Mouse (Mus musculus) lung, embryonic 15.5 days (tissue): ENCODE results near the gene Tprg. TPM values are rescaled to one million over a fixed set of nuclear protein-coding genes. Genes with fewer than 3 reads are reported as not detected.

Experiments used
- ATAC-seq: fragments of 200-750 bp; cut with Nextera tagmentation; 2 replicates; pipeline ENCODE4 v1.8.0; 2017; ENCODE audit warnings: moderate number of reproducible peaks, borderline replicate concordance; ENCODE audit not compliant: low FRiP score, low TSS enrichment; ENCODE audit errors: extremely low read depth
- H3K27ac ChIP-seq: fragments of 300-500 bp; sonication (generic); 2 replicates; pipeline ENCODE4 v1.5.1; 2015; ENCODE audit warnings: moderate library complexity, mild to moderate bottlenecking, inconsistent platforms
- H3K27me3 ChIP-seq: fragments of 300-500 bp; sonication (generic); 2 replicates; pipeline ENCODE4 v1.6.1; 2015; ENCODE audit warnings: inconsistent platforms
- H3K36me3 ChIP-seq: fragments of 300-500 bp; sonication (generic); 2 replicates; pipeline ENCODE4 v1.6.1; 2015; ENCODE audit warnings: inconsistent platforms
- H3K4me1 ChIP-seq: fragments of 300-500 bp; sonication (generic); 2 replicates; pipeline ENCODE4 v1.6.1; 2015; ENCODE audit warnings: inconsistent platforms
- H3K4me2 ChIP-seq: fragments of 300-500 bp; sonication (generic); 2 replicates; pipeline ENCODE4 v1.6.1; 2015; ENCODE audit warnings: inconsistent platforms, mild to moderate bottlenecking, moderate library complexity
- H3K4me3 ChIP-seq: fragments of 300-500 bp; sonication (generic); 2 replicates; pipeline ENCODE4 v1.5.1; 2015; ENCODE audit warnings: mild to moderate bottlenecking, inconsistent platforms
- H3K9ac ChIP-seq: fragments of 300-500 bp; sonication (generic); 2 replicates; pipeline ENCODE4 v1.6.1; 2015; ENCODE audit warnings: inconsistent platforms
- H3K9me3 ChIP-seq: fragments of 300-500 bp; sonication (generic); 2 replicates; pipeline ENCODE4 v1.6.1; 2016; ENCODE audit warnings: inconsistent platforms
- WGBS: fragments of 180-500 bp; shearing (Covaris S2); methylation state at CpG from one replicate; pipeline ENCODE4 v1.1.7; 2015; 5-methylcytosine and 5-hydroxymethylcytosine counted together
- polyA plus RNA-seq: library from polyadenylated mRNA; unstranded; fragments of >200 nt; fragmentation: Nextera tagmentation; extraction: Ambion mirVana; gene quantifications from 2 replicates; pipeline ENCODE4 v1.2.1, GENCODE M21; 2015

Tprg gene
- polyA plus RNA-seq: 0.31 and 0.44 TPM in 2 replicates

DNA sequence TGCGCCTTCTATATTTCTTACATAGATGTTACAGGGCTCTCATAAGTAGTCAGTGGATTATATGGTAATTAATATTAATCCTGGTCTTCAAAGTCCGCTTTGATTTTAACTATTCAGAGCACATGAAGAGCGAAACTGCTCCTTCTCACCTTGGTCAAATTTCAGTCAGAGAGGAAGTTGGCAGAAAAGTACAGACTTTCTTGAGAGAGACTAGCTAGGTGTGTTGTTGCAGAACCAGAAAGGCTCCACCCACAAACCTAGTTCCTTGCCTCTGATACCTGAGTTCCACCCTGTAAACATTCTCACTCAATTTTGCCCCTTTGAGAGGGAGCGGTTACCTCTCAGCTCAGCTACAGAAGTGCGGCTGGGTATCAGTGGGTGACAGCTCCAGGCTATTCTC is at the start of gene Tprg:
Tprg (plus strand) TSS at position 301 of the 400 bp plus-strand sequence.
- no peak within 1 kb of the TSS for H3K4me2 ChIP-seq
- WGBS: 84% methylated on average over 5 of the region's 5 CpGs

DNA sequence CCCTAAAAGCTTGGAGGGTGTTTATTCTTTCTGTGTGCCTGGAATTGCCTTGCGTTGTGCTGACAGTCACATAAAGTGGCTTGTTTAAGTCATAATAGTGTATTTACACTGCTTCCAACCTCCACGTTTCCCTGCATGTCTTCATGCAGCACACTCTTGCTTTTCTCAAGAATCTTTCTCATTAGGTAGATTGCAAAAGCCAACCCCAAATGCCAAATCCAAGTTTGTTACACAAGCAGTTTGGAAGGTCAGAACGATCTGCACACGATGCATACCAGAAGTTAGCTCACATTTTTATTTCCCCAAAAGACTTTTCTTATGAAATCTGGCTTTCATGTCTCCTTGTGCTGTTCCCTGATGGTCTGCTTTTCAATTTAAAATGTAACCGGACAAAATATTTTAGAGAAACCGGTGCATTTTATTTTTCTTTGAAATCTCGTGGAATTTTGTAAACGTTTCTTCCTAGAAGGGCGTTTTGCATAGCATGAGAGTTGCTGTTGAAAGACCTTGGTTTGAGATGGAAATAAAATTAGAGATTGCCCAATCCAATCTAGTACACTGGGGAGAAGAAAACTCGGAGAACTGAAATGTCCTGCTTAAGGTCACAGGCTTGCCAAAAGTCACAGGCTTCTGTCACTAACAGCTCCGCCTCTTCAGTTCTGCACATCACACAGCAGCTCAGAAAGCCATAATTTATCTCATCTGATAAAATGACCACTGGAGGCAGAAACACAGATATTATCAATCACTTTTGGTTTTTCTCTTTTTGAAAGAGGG is 48.2 kb upstream of the Tprg start:
- no peak for ATAC-seq
- no peak overlapping the region for H3K4me2 ChIP-seq
- H3K9ac ChIP-seq: no peak overlapping the region
- H3K36me3 ChIP-seq: no peaks in the 10 kb centered on the region
- H3K4me1 ChIP-seq: no peaks in the 10 kb centered on the region
- H3K27ac ChIP-seq: peak overlapping the region; percentile 15; the same call in 1 of the 2 replicates
- no peak overlapping the region for H3K4me3 ChIP-seq
- whole genome bisulfite sequencing: 36% methylated on average over 11 of the region's 11 CpGs
- H3K9me3 ChIP-seq: no peaks in the 10 kb centered on the region
- H3K27me3 ChIP-seq: no peaks in the 10 kb centered on the region

More for the DNA sequence above, at the start of gene Tprg:
- no peaks in the 10 kb centered on the region for H3K36me3 ChIP-seq
- H3K27ac ChIP-seq: no peak within 1 kb of the TSS
- H3K4me3 ChIP-seq: no peak within 1 kb of the TSS
- H3K9ac ChIP-seq: no peak within 1 kb of the TSS
- H3K9me3 ChIP-seq: no peaks in the 10 kb centered on the region
- H3K4me1 ChIP-seq: no peaks in the 10 kb centered on the region
- ATAC-seq: no peak
- no peaks in the 10 kb centered on the region for H3K27me3 ChIP-seq

DNA sequence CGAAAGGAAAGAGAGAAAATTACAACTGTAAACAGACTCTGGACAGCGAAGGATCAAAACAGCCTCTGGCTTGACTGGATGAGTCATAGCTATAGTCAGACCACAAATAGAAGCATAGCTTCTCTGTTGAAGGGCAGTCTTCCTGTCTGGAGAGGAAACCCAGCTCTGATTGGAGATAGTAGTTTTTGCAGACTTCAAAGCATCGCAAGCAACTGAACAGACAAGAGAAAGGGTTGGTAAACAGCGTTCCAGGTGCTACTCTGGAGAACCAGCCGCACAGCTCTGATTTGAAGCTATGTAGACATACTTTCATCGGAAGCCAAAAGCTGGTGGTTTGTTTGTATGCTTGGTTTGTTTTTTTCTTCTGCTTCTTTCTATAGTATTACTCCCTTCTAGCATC is 37.7 kb upstream of the Tprg start:
- Histone ChIP-seq H3K27me3 (no peaks in the 10 kb centered on the region), H3K9ac (no peak overlapping the region), H3K4me1 (no peaks in the 10 kb centered on the region), H3K4me3 (no peak overlapping the region), H3K36me3 (no peaks in the 10 kb centered on the region), H3K27ac (no peak overlapping the region), H3K9me3 (no peaks in the 10 kb centered on the region), H3K4me2 (no peak overlapping the region)
- no peak for ATAC-seq
- 65% methylated on average over 6 of the region's 6 CpGs for WGBS

DNA sequence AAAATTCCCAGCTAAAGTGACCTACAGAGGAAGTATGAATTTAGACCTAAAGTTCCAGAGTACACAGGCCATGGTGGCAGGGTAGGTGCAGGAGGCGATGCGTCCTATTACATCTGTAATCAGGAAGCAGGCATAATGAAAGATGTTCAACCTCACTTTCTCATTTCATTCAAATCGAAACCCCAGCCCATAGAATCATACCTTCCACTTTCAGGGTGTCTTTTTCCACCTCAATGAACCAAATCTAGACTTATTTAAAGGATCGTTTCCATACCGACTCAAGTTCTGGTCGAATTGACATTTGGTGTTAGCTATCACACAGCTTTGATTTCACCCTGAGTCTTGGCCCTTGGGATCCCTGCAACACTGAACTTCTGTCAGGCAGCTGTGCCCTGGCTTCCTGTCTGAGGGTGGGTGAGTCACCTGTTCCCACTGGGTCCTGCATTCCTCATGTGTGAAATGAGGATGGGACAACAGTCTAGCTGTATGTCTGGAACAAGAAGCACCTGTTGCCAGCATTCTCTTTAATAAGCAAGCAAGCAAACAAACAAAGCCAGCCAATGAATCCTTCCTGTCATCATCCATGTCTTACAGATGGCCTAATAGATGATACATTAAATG is 36.4 kb upstream of the Tprg start:
- no peaks in the 10 kb centered on the region for H3K9me3 ChIP-seq
- no peak overlapping the region for H3K4me3 ChIP-seq
- 83% methylated on average over 6 of the region's 6 CpGs for WGBS
- H3K4me1 ChIP-seq: peaks cover 3% of the 10 kb centered on the region; the same call in 1 of the 2 replicates
- H3K4me2 ChIP-seq: no peak overlapping the region
- H3K27me3 ChIP-seq: no peaks in the 10 kb centered on the region
- H3K27ac ChIP-seq: no peak overlapping the region
- no peaks in the 10 kb centered on the region for H3K36me3 ChIP-seq
- H3K9ac ChIP-seq: no peak overlapping the region
- no peak for ATAC-seq

DNA sequence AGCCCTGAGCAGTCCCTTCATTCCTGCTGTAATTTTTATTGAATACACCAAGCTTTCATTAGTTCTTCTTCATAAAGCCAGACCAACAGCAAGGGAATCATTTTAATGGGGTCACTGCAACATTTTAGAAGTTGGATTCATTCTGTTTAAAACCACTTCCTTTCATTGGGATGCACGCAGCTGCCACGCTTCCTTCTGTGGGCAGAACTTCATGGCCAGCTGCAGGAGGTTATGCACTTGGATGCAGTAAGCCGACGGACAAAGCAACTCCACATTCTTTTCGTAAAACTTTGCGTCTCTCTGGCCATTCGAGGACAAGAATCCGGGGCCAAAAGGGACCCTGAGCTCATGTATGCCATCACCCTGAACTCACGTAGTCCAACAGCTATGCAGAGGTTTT is 35.5 kb upstream of the Tprg start:
- WGBS: 76% methylated on average over 9 of the region's 9 CpGs
- Histone ChIP-seq H3K36me3 (no peaks in the 10 kb centered on the region), H3K4me3 (no peak overlapping the region), H3K4me1 (peaks cover 3% of the 10 kb centered on the region; the same call in 1 of the 2 replicates), H3K27me3 (no peaks in the 10 kb centered on the region), H3K9ac (no peak overlapping the region), H3K9me3 (no peaks in the 10 kb centered on the region), H3K27ac (no peak overlapping the region), H3K4me2 (no peak overlapping the region)
- ATAC-seq: no peak

DNA sequence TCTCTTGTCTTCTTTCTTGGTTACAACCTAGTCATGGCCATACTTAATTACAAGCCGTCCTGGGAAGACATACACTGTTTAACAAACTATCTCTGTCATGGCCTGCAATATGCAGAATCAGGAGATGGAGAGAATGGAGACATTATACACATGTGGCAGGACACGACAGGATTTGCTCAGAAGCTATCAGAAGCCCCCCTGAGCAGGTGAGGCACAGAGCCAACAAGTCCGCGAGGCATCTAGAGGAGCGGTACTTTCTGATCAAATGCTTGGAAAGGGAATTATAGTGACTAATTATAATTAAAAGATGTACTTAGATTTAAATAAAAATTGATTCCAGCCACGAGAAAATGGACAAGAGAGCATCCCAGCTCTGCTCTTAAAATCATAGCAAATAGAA is 32.0 kb upstream of the Tprg start:
- ATAC-seq: no peak
- WGBS: 66% methylated on average over 6 of the region's 6 CpGs
- Histone ChIP-seq H3K27me3 (no peaks in the 10 kb centered on the region), H3K9ac (no peak overlapping the region), H3K4me2 (no peak overlapping the region; the same call in 1 of the 2 replicates), H3K4me3 (no peak overlapping the region), H3K27ac (peak overlapping the region; percentile 61), H3K4me1 (peaks cover 3% of the 10 kb centered on the region; the same call in 1 of the 2 replicates), H3K9me3 (no peaks in the 10 kb centered on the region), H3K36me3 (no peaks in the 10 kb centered on the region)

DNA sequence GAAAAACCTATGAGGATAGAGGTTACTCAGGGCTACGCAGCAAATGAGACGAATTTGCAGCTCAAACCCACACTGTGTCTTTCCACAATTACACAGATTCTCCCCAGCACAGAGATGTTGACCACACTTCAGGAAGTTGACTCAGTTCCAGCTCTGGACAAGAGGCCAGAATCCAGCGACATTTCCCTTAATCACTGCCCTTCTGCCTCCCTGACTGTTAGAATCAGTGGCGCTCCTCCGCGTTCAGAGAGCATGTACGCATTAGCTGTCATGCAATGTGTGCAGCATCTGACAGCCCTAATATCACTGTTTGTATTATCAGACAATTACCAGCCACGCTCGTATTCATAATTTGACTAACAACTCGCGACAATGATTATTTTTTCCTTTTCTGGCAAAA is 31.4 kb upstream of the Tprg start:
- Histone ChIP-seq H3K4me3 (no peak overlapping the region), H3K27ac (peak overlapping the region; percentile 61), H3K9ac (no peak overlapping the region), H3K4me1 (peaks cover 3% of the 10 kb centered on the region; the same call in 1 of the 2 replicates), H3K36me3 (no peaks in the 10 kb centered on the region), H3K9me3 (no peaks in the 10 kb centered on the region), H3K27me3 (no peaks in the 10 kb centered on the region), H3K4me2 (peak overlapping the region; percentile 8; the same call in 1 of the 2 replicates)
- 46% methylated on average over 11 of the region's 11 CpGs for WGBS
- peak; percentile 90 for ATAC-seq

DNA sequence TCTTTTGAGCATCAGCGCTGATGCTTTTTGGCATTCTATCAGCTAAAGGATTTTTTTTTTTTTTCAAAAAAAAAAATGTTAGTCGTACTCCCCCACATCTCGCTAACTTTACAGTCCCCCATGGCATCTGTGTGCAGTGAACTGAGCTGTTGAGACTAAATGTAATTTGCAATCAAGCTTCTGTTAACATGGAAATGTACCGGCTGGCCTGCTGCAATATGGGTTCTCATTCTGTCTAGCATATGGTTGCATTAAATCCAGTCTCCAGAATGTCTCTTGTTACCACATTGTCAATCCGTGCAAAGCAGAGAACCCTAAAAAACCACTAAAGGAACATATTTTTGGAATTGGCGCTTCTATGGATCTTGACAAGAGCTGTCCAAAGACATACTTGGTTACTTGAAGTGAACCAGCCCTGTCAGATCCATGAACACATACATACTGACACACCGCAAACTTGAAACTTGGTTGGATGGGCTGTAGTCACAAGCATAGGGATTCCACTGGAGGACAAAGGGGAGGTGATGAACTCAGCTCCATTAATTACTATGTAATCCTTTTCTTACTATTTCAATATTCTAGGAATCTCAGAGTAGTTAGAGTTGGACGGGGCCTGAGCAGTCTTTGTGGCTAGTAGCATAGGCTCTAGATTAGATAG is 30.9 kb upstream of the Tprg start:
- 56% methylated on average over 8 of the region's 8 CpGs for WGBS
- H3K27me3 ChIP-seq: no peaks in the 10 kb centered on the region
- H3K4me2 ChIP-seq: peak overlapping the region; percentile 8; the same call in 1 of the 2 replicates
- H3K4me3 ChIP-seq: no peak overlapping the region
- peaks cover 3% of the 10 kb centered on the region; the same call in 1 of the 2 replicates for H3K4me1 ChIP-seq
- no peak overlapping the region for H3K9ac ChIP-seq
- ATAC-seq: peak; percentile 65; the same call in 1 of the 2 replicates
- H3K9me3 ChIP-seq: no peaks in the 10 kb centered on the region
- peak overlapping the region; percentile 61 for H3K27ac ChIP-seq
- H3K36me3 ChIP-seq: no peaks in the 10 kb centered on the region

DNA sequence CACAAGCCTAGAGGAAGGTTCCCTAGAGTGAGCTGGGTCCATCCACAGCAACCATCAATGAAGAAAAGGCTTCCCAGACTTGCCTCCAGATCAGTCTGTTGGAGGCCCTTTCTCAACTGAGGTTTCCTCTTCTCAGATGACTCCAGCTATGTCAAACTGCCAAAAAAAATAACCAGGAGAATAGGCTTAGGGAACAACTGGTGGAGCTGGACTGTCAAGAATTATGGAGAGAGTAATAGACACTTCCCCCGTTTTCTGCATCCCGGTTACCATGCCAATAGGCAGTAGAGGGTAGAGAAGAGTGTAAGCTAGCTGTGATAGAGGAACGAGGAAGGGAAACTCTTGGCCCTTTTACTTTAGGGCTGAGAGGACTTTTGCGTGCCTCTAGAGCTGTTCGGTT is 24.3 kb upstream of the Tprg start:
- Histone ChIP-seq H3K4me2 (no peak overlapping the region), H3K4me1 (no peaks in the 10 kb centered on the region), H3K27me3 (0 out of 2 replicates have a peak, but pooled peaks cover 3% of the 10 kb centered on the region), H3K9ac (no peak overlapping the region), H3K4me3 (no peak overlapping the region), H3K27ac (no peak overlapping the region), H3K9me3 (no peaks in the 10 kb centered on the region), H3K36me3 (no peaks in the 10 kb centered on the region)
- ATAC-seq: no peak
- WGBS: 84% methylated on average over 5 of the region's 5 CpGs

DNA sequence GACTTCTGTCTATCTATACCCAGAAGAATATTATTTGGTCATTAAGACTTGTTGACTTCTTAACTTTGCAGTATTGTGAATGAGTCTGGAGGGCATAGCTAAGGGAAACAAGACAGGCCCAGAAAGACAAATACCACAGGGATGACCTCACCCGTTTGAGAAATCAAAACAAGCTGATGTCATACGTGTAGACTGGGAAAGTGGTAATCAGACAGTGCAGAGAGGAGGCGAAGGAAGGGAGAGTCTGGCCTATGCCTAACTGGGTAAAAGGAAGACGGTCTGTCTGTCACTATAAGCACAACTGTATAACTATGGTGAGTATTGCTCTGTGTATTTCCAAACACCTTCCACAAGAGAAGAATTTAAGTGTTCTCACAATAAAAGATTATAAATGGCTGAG is 23.7 kb upstream of the Tprg start:
- WGBS: 54% methylated on average over 4 of the region's 4 CpGs

DNA sequence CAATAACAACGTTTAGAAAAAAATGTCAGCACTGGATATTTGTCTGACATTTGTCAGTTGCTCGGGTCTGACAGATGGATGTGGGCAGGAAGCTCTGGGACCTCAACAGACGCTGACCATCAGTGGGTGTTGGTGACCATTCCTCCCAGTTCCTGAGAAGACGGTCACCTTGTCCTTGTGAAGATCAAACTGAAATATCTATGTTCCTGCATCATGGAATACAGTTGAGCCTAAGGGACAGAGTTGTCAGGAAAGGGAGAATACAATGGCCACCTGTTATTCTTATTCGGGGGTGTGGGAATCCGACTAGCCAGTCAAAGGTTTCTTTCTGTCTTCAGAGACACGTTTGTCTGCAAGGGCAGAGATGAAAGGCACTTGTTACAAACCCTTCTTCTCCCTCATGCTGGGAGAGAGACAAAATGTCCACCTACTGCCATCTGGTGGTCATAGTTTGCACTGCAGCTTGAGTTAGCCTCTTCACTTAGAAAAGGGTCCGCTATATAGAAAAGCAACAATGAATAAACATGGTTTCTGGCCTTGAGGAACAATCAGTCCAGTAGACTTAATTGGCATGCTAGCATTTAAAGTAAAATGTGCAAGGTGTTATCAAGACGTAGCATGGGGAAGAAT is 23.0 kb upstream of the Tprg start:
- Histone ChIP-seq H3K4me3 (no peak overlapping the region), H3K4me2 (no peak overlapping the region)
- no peak for ATAC-seq

More for the DNA sequence above, 23.7 kb upstream of the Tprg start:
- no peaks in the 10 kb centered on the region for H3K36me3 ChIP-seq
- no peak overlapping the region for H3K9ac ChIP-seq
- H3K4me2 ChIP-seq: no peak overlapping the region
- 0 out of 2 replicates have a peak, but pooled peaks cover 3% of the 10 kb centered on the region for H3K27me3 ChIP-seq
- H3K4me3 ChIP-seq: no peak overlapping the region
- 0 out of 2 replicates have a peak, but pooled peaks have one; percentile 46 for ATAC-seq
- H3K9me3 ChIP-seq: no peaks in the 10 kb centered on the region
- no peak overlapping the region for H3K27ac ChIP-seq
- no peaks in the 10 kb centered on the region for H3K4me1 ChIP-seq

More for the DNA sequence above, 23.0 kb upstream of the Tprg start:
- H3K9me3 ChIP-seq: no peaks in the 10 kb centered on the region
- H3K36me3 ChIP-seq: no peaks in the 10 kb centered on the region
- no peak overlapping the region for H3K27ac ChIP-seq
- H3K9ac ChIP-seq: no peak overlapping the region
- no peaks in the 10 kb centered on the region for H3K4me1 ChIP-seq
- 0 out of 2 replicates have a peak, but pooled peaks cover 3% of the 10 kb centered on the region for H3K27me3 ChIP-seq
- WGBS: 31% methylated on average over 9 of the region's 9 CpGs
